Mouse (Mus musculus): ENCODE data around the gene Gm49352.
"Not testable (repeated sequence)": the region's sequence is repeated elsewhere in the genome, so short reads cannot be mapped to it uniquely, and the experiment has no call there.

Gm49352 gene

GRCm38 (mm10) chr13:61568074-61568473, at the start of gene Gm49352:
TSS of gene Gm49352 (minus strand) at chr13:61568174.
- DNase-seq = not testable (repeated sequence)

- no peak for DNase-seq
Measured at GRCm38 (mm10) chr13:61570027-61570426, 2.1 kb upstream of the Gm49352 start, which contains the start of gene Cts3. TSS of gene Cts3 (minus strand) at chr13:61570127.

GRCm38 (mm10) chr13:61541631-61542030, 26.3 kb downstream of the Gm49352 start, which contains the start of gene Ctsm:
TSS of gene Ctsm (minus strand) at chr13:61541839.
- no peak for DNase-seq
